Mouse (Mus musculus): Measurements from ENCODE around the gene Dhdh.
"Not testable (repeated sequence)": the region's sequence is repeated elsewhere in the genome, so short reads cannot be mapped to it uniquely, and the experiment has no call there.

DNA sequence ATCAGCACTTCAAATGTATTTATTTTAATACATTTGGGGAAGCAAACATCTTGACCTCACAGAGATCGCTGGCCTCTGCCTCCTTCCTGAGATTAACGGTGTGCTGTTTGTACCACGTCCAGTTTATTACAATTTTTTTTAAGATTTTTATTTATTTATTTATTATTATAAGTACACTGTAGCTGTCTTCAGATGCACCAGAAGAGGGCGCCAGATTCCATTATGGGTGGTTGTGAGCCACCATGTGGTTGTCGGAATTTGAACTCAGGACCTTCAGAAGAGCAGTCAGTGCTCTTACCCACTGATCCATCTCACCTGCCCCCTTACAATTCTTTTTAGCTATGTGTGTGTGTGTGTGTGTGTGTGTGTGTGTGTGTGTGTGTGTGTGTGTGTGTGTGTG is 28.2 kb upstream of the Dhdh start:
- TF ChIP-seq CTCF (conservative IDR thresholded peaks at IDR 0.05; ENCODE audit: low read length); POU5F1 (IDR thresholded peaks at IDR 0.05; ENCODE audit: borderline replicate concordance, low read length): not testable (repeated sequence)

Data from E14TG2a.4 (cell line).